Mouse (Mus musculus) left cerebral cortex, postnatal 14 days (tissue): ENCODE results near the gene Arl8b. TPM values are rescaled to one million over a fixed set of nuclear protein-coding genes. Genes with fewer than 3 reads are reported as not detected.

Experiments
- DNase-seq, 2 experiments: peaks; one replicate each; pipeline ENCODE4 v3.0.0; 2021 to 2022; ENCODE audit warnings: low spot score in 2 of 2, mixed read lengths in 1 of 2
- intact Hi-C: fragments of 180-260 bp; cut with DNase I; formaldehyde crosslinking; loops from one replicate; pipeline ENCODE4 v1.15.1; 2025
- total RNA-seq, 2 experiments: library from RNA; stranded (reverse); gene quantifications; 2 replicates each; pipeline ENCODE4 v1.2.3; 2021

The Arl8b gene
- total RNA-seq, 2 experiments from 2014 or later, result 198 to 199 TPM

DNA sequence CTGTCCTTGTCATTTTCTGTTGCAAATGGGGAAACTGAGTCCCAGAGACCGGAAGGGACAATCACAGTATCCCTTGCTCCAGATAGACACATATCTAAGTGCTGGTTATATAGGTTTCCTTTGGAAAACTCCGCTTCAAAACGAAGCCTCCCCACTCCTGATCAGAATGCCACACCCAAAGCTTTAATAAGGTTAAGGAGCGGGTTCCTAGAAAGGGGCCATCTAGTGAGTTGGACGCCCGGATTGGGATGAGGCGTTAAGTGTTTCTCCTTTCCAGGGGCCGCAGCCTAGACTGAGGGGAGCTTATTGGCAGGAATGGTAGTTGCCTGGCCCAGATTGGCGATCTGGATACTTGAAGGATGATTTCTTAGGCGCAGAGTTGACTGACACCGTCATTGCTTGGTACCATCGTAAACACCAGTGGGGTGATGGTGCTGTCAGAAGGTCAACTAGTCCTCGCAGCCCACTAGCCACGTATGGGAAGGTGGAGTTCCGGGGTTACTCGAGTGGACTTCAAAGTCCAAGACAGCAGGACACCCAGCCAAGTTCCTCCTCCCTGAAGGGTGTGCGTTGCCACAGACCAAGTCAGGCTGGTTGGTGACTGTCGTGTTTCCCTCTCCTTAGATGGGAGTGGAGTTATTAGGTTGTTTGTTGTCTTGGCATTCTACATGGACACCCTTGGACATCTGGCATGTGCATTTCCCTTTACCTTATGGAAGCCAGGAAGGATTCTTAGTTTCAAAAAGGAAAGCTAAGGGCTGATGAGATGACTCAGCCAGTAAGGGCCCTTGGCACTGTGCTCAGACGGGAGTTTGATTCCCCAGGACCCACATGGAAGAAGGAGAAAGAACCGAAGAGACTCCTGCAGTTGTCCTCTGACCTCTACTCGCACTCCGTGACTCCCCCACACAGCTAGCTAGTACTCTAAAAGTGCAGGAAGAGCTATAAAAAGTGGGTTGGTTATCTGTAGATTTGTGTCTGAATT, 46.8 kb downstream of the Arl8b start:
- peak in 1 of 2 experiments; percentile 30 for DNase-seq
- intact Hi-C loops, result loop anchor here (2.0 kb wide), 1 partner anchor 47 kb away; the partner anchor contains the start of gene Arl8b

DNA sequence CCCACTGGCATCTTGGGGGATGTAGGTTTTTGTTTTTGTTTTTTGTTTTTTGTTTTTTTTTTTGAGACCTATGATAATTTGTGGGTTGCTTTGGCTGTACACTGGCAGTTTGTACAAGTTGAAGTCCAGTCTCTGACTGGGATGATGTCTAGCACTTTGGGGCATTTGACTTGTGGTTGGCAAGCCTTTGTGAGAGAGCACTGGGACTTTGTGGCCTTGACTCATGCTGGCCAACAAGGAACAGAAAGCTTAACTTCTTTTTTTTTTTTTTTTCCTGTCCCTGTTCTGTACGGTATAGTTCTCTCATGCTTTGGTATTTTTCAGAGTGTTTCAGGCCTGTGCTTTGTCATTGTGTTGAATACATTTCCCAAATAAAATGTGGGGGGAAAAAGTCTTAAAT, 49.3 kb downstream of the Arl8b start:
- DNase-seq, result no peak
- intact Hi-C loops, result no loop called here

DNA sequence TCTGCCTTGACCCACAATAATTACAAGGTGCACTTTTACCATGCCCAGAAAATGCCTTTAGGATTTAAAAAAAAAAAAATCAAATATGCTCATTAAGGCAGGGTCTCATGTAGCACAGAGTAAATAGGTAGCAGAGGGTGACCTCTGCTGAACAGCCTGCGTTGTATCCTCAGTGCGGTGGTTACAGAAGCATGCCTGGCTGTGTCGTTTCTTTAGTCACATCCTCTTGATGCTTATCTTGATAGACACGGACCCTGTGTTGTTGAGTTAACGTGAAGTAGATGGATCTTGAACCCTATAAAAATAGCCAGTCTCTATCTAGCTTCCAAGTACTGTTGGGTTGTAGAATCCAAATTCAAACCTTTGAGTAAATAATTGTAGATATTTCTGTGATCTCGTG, 50.1 kb downstream of the Arl8b start:
- no peak for DNase-seq
- intact Hi-C loops, result no loop called here

DNA sequence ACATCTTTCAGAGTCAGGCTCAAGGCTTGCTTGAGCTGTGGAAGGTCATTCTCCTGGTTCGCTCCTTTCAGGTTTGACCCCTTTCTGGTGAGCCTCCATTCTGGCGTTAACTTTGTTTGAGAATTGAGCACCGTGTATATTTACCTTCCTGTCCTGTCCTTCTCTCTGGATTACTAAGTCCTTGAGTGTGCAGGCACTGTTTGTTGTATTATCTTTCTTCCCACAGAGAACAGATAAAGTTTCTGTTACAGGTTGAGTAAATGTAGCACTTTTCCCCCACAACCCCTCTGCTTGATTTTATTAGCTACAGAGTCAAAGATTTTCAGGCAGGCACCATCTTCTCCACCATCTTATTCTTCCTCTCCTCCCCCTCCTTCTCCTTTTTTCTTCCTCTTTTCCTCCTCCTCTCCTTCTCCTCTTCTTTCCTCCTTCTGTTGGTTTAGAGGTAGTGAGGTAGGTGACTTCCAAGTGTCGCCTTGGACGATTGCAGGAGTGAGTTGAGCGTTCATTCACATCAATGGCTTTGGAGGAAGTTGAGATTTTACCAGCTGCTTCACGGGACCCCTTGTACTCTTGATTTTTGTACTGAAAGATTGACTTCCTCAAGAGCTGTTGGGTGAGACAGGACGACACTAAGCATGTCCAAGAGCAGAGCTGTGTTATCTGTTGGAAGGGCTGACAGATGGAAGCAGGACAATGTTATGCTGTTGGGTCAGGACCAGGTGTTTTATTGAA, 51.2 kb downstream of the Arl8b start:
- DNase-seq, result no peak

DNA sequence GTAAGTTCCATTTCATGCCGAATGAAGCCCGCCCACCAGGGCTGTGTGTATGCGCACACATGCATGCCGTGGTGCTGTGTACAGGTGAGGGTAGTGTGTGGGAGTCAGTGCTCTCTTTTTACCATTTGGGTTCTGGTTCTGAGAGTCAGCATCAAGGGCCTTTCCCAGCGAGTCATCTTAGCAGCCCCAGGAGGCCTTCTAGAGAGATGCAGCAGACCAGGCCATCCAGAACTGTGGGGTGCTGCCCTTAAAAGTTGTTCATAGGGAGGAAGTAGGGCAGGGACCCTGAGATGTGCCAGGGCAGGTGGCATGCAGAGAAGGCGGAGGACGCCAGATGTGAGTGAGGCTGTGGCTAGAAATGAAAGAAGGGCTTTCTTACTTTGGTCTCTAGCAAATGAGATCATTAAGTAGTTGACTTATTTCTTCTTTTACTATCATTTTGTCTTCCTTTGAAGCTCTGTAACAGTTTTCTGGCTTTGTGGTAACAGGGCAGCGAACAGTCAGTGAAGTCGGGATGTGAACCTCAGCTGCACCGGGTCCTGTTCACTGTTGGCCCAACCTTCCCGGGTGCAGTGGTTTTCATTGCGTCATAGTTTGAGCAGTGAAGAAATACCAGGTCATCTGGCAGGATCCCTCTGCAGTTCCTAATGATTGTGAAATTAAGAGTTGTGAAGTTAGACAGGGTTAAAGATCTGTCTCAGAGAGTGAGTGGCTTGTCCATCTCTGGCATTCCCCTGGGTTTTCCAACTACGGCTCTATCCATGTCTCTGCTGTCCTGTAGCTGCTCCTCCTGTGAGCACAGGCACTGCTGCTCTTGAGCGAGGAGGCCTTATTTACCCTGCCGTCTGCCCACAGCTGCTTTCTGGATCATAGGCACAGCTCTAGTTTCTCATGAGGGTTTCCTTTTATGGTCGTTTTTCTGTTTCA, 53.1 kb downstream of the Arl8b start:
- no peak for DNase-seq
- intact Hi-C loops, result no loop called here

More for the DNA sequence above, 51.2 kb downstream of the Arl8b start:
- intact Hi-C loops, result no loop called here

DNA sequence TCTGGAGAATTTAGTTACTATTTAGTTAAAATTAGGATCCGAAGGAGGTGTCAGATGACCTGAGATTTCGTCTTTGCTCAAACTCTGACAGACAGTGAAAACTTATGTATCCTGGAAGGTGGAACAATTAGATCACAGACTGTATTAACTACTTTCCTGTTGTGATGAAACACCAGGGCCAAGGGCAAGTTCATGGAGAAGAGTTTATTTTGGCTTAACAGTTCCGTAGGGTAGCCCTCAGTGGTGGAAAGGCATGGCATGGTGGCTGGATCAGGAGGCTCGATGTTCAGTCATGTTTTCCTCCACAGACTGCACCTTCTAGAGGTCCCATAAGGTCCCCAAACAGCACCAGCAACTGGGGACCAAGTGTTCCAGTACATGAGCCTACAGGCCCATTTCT, 54.2 kb downstream of the Arl8b start:
- intact Hi-C loops, result no loop called here
- no peak for DNase-seq

DNA sequence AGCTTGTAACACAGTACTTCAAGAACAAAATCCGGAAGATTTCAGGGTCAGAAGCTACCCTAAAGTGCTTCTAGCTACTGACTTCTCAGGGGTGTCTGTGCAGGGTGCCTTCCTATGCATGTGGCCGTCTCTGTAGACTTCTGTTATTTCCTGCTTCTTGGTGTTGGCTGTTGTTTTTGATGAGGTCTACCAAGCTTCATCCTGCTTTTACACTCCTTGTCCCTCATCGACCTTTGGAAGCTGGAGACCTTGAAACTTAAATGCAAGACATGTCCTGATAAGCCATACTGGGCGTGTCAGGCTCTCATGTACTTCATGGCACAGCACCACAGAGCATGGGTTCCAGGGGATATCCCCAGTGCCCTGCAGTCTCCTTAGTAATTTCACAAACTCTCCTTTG, 55.1 kb downstream of the Arl8b start:
- no peak for DNase-seq
- intact Hi-C loops, result no loop called here

DNA sequence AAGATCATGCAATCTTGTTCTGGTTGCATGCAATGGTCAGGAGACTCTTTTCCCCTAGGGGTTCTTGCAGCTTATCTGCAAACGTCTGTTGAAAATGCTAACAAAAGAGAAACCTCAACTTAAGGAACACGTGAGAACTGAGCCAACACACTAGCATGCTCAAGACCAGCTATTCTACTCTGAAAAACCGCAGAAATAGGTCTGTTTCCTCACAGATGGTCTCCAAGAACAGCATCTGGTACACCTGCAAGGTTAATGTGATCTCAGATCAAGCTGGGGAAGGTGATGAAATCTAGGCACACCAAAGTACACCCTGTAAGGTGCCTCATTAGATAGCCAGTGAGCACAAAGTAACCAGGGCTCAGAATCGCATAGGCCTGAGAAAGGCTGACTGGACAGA, 56.5 kb downstream of the Arl8b start:
- intact Hi-C loops, result no loop called here
- DNase-seq, result no peak

DNA sequence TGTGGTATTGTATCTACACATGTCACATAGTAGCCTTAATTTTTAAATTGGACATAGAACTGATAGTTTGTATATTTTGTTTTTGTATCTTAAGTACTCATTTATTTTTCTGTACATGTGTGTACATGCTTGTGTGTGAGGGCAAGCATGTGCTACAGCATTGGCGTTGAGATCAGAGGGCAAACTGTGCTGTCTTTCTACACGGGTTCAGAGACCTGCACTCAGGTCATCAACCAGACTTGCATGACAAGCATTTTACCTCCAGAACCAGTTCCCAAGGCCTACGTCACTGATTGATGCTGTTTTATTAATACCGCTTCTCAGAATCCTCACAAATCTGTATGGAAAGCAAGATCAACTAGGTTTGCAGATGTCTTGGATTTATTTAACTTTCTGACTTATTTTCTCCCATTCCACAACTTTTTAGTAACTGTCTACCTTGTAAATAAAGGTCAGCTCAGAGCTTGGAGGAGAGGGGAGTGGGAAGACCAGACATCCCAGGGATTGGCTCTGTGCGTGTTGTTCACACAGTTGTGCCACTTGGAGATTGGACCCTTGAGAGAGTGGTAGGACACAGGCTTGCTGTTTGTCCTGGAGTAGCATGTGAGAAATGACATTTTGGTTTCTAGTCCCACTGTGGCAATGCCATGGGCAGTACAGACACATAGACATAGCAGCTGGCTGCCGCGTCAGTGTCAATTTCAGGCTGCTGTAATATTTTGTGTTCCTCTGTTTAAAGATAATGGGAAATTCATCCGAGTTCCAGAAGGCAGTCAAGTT, 58.2 kb downstream of the Arl8b start:
- intact Hi-C loops, result no loop called here

DNA sequence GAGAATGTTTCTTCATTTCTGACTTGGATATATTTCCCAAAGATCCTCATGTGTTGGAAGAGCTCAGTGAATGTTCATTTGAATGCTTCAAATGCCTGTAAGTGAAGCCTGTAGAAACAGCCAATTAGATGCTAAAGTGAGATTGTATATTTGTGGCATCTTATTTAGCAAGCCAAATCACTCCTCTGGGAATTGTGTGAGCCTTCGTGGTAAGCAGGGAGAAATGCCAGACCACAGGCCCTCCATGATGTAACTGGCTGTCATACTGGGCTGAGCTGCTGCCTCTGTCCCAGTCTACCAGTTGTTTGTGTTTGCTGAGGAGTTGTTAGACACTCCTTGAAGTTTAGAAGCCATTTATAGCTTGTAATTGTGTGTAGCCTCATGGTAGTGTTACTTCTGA, 60.8 kb downstream of the Arl8b start:
- intact Hi-C loops, result no loop called here
- DNase-seq, result no peak

More for the DNA sequence above, 58.2 kb downstream of the Arl8b start:
- DNase-seq, result no peak

DNA sequence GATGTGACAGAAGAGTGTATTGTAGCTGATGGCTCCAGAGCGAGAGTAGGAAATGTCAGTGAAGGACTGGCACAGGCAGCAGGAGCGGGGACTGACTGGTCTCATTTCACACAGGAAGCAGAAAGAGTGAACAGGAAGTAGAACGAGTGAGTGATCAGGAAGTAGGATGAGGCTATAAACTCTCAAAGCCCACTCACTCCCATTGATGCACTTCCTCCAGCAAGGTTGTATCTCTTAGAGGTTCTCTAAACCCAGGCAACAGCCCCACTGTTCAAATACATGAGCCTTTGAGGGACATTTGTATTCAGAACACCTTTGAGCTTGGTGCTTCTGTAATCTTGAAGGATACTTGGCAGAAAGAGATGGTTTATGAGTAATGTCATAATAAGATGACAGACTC, 61.2 kb downstream of the Arl8b start:
- intact Hi-C loops, result no loop called here
- no peak for DNase-seq

DNA sequence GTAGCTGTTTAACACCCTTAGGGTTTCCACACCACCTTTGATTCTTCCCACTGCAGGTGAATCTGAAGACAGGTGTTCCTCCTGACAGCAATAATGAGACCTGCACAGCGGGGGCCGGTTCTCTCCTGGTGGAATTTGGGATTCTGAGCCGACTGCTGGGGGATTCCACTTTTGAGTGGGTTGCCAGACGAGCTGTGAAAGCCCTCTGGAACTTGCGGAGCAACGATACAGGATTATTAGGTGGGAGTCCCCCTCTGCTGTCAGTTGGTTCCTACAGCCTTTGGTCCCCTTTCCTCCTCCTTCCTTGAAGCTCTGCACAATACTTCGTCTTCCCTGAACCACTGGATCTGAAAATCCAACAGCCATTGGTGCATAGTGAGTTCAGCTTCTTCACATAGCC, 61.9 kb downstream of the Arl8b start:
- DNase-seq, result no peak
- intact Hi-C loops, result no loop called here

DNA sequence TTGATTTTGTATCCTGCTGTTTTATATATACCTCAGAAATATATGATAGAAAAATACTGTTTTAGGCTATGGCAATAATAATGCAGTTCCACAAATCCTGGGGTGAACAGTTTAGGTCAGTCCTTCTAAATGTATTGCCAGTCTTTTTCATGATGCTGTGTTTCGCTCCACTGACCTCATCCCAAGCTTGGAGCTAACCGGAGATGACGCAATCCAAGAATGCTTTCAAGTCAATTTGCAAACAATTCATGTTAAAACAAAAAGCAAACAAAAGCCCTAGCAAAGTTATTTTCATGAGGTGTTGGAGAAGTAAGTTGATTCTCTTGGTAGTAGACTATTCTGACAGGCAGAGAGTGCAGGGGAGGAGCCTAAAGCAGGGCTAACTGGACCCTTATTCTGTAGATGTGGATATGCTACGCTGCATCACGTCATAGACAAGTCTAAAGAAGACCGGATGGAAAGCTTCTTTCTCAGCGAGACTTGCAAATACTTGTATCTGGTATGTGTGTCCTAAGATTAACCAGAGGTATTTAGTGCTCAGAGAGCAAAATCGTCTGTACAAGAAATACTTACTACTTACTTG, 69.3 kb downstream of the Arl8b start:
- DNase-seq, result no peak
- intact Hi-C loops, result no loop called here

DNA sequence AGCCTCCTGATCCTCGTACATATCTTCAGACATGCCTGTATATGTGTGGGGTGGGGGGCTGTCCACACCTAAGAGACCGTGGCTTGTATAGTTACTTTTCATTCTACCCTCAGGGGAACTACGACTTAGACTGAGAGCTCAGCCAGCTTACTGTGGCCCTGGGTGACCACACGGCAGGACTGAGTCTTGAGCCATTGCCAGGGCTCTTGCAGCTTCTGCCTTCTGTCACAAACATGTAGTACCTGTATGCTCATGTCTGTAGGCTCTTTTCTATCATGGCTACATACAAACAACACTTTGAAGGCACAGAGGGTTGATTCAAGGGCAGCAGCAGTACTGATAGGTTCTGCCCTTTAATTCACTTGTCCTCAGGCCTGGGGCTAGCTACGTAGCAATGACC, 70.1 kb downstream of the Arl8b start:
- no peak for DNase-seq
- intact Hi-C loops, result no loop called here

DNA sequence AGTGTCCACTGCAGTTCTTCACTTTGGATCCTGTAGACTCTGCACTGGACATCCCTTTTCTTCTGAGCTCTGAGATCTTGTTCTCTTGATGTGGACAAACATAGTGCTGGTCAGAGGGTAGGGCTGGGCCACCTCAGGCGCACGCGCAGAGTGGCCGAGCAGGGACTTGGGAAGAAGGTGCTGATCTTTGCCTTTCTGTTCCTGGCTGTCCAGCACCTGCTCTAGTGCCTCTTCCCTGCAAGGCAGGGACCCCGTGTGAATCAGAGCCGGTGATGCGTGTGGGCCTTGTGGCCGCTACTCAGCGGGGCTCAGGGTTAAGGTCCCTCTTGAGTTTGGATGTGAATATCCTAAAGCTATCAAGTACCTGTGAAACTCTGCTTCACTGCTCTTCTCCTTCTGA, 75.7 kb downstream of the Arl8b start:
- intact Hi-C loops, result no loop called here
- DNase-seq, result no peak

DNA sequence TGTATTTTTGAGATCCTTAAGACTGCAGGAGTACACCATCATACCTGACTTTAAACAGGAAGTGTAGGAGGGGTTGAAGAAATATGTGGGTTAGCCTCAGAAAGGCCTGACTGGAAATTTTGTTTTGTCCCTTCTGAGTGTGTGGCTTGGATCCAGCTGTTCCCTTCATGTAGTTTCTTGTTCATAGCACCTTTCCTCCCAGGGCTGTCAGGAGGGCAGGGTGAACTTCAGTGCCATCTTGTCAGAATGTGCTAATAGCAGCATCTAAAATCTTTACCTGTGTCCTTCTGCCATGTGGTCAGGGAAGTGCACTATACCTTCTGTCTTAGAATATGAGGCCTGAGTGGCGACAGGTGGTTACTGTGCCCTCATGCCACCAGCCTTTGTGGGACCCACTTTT, 78.3 kb downstream of the Arl8b start:
- intact Hi-C loops, result no loop called here
- DNase-seq, result no peak

DNA sequence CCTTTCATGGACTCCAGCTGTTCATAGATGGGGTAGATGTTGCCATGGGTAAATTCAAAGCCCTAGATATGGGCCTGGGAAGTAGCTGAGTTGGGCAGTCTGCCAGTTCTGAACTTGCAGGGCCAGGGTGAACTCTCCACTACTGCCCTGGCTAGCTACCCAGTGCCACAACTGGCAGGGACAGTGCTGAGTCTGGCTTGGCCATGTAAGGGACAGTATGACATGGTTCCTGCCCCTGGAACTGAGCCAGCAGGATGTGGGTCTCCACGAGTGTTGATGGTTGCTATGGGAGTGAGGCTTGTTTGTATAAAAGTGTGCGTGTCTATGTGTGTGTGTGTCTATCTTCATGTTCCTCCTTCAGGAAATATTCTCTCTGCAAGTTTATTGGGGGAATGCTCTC, 79.6 kb downstream of the Arl8b start:
- peak in 1 of 2 experiments; percentile 13 for DNase-seq
- intact Hi-C loops, result no loop called here

DNA sequence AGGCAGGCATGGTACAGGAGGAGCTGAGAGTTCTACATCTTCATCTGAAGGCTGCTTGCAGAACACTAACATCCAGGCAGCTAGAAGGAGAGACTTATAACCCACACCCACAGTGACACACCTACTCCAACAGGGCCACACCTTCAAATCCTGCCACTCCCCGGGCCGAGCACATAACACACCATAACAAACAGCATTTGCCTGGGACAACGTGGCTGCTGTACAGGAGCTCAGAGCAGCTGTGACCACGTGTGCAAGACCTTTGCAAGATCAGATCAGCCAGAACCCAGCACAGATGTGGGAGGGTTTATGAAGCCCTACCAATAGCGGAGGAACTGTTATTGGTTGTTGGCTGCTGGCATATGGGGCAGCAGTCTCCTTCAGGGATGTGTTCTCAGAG, 83.4 kb downstream of the Arl8b start:
- intact Hi-C loops, result no loop called here
- no peak for DNase-seq
